Mouse (Mus musculus) liver, embryonic 12.5 days (tissue): ENCODE data around the gene Rnf169. TPM values are rescaled to one million over a fixed set of nuclear protein-coding genes. Genes with fewer than 3 reads are reported as not detected.
"Not testable (repeated sequence)": the region's sequence is repeated elsewhere in the genome, so short reads cannot be mapped to it uniquely, and the experiment has no call there.

Source experiments
- ATAC-seq: fragments of 200-750 bp; cut with Nextera tagmentation; 2 replicates; pipeline ENCODE4 v1.8.0; 2017; ENCODE audit warnings: moderate number of reproducible peaks, mild to moderate bottlenecking, moderate library complexity
- H3K27ac ChIP-seq: fragments of 300-500 bp; sonication (generic); 2 replicates; pipeline ENCODE4 v1.5.1; 2016; ENCODE audit warnings: mild to moderate bottlenecking
- H3K27me3 ChIP-seq: fragments of 300-500 bp; sonication (generic); replicated peaks from 2 replicates; pipeline ENCODE4 v1.6.1; 2016; ENCODE audit warnings: mild to moderate bottlenecking, moderate library complexity
- H3K36me3 ChIP-seq: fragments of 300-500 bp; sonication (generic); 2 replicates; pipeline ENCODE4 v1.6.1; 2016; ENCODE audit warnings: mild to moderate bottlenecking, moderate library complexity
- H3K4me1 ChIP-seq: fragments of 300-500 bp; sonication (generic); 2 replicates; pipeline ENCODE4 v1.6.1; 2016
- H3K4me2 ChIP-seq: fragments of 300-500 bp; sonication (generic); 2 replicates; pipeline ENCODE4 v1.6.1; 2016; ENCODE audit warnings: mild to moderate bottlenecking, moderate library complexity
- H3K4me3 ChIP-seq: fragments of 300-500 bp; sonication (generic); 2 replicates; pipeline ENCODE4 v1.5.1; 2016; ENCODE audit warnings: mild to moderate bottlenecking, moderate library complexity
- H3K9ac ChIP-seq: fragments of 300-500 bp; sonication (generic); 2 replicates; pipeline ENCODE4 v1.6.1; 2016; ENCODE audit warnings: mild to moderate bottlenecking, moderate library complexity
- H3K9me3 ChIP-seq: fragments of 300-500 bp; sonication (generic); replicated peaks from 2 replicates; pipeline ENCODE4 v1.6.1; 2016; ENCODE audit warnings: mild to moderate bottlenecking, moderate library complexity
- WGBS: fragments of 180-500 bp; shearing (Covaris S2); methylation state at CpG from one replicate; pipeline ENCODE4 v1.1.7; 2016; ENCODE audit not compliant: insufficient replicate concordance; 5-methylcytosine and 5-hydroxymethylcytosine counted together
- polyA plus RNA-seq: library from polyadenylated mRNA; unstranded; fragments of >200 nt; fragmentation: Nextera tagmentation; extraction: Ambion mirVana; gene quantifications from 2 replicates; pipeline ENCODE4 v1.2.1, GENCODE M21; 2016

Rnf169 gene
- polyA plus RNA-seq, 1 experiment from 2014 or later, result 2.1 TPM

DNA sequence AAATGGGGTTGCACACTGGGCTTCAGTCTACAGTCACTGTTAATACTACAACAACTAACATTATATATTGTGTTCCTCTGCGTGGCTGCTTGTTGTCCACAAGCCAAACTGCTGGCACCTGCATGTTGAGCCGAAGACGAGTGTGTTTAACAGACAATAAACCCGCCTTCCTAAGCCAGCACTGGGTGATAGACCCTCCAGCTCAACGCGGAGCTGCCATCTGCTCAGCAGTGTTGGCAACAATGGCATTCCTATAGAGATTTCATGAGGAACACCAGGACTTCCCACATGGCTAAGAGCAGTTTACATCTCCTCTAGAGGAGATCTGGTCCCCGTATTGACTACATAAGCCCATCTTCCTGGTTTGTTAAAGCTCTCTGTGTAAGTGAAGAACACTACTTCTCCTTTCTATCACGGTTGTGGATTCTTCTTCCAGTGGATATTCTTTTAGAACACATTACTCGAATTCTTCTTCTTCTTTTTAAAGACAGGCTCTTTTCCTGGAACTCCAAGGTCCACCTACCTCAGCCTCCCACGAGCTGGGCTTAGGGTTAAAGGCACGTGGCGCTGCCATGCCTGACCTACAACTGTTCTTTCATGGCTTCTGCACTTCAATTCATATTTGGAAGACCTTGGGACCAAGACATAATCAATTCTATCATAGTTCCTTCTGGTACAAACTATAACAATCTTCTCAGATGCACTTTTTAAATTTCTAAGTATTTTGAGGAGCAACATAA is 22.9 kb downstream of the Rnf169 start:
- Histone ChIP-seq H3K4me3 (no peak overlapping the region), H3K4me1 (peaks cover 18% of the 10 kb centered on the region), H3K36me3 (peaks cover 10% of the 10 kb centered on the region; the same call in 1 of the 2 replicates), H3K9ac (no peak overlapping the region), H3K9me3 (no peaks in the 10 kb centered on the region), H3K27ac (no peak overlapping the region), H3K4me2 (no peak overlapping the region), H3K27me3 (no peaks in the 10 kb centered on the region)
- 53% methylated on average over 12 of the region's 12 CpGs for WGBS
- no peak for ATAC-seq

DNA sequence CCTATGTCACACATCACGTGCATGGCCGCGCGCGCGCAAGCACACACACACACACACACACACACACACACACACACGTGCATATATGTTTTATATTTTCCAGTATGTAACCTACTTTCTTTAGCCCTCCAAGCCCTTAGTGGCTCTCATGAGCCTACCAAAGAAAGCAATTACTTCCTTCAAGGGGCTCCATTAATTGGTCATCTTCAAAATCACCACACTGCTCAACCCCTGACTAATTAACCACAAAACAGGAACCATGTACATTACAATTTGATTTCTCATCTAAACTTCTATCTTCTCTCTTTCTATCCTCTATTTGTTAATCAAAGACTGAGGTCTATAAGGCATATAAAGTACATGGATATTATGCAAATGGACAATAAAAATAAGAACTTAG is 24.2 kb downstream of the Rnf169 start:
- Histone ChIP-seq H3K27me3 (no peaks in the 10 kb centered on the region), H3K4me2 (no peak overlapping the region), H3K27ac (no peak overlapping the region), H3K36me3 (peaks cover 17% of the 10 kb centered on the region), H3K4me1 (peaks cover 7% of the 10 kb centered on the region; the same call in 1 of the 2 replicates), H3K9me3 (no peaks in the 10 kb centered on the region), H3K4me3 (no peak overlapping the region), H3K9ac (no peak overlapping the region)
- ATAC-seq, result no peak
- 97% methylated on average over 7 of the region's 7 CpGs for WGBS

DNA sequence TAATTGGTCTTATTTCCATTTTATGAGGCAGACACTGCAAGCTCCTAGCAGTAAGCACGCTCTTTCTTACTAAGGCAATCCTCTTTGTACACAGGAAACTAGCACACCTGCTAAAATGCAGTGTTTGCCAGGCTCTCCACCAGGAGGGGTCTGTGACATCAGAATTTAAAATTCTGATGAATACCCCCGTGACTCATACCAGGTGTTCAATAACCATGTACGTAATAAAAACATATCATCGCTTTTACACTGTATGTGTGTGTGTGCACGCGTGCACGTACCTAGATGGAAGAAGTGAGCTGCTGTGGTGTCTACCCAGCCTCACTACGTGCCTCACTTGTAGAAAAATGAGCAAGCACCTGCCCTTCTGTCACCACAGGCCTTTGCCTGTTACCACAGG is 26.0 kb downstream of the Rnf169 start:
- Histone ChIP-seq H3K4me3 (no peak overlapping the region), H3K4me1 (peaks cover 6% of the 10 kb centered on the region; the same call in 1 of the 2 replicates), H3K9me3 (no peaks in the 10 kb centered on the region), H3K4me2 (no peak overlapping the region), H3K36me3 (peaks cover 25% of the 10 kb centered on the region), H3K9ac (no peak overlapping the region), H3K27me3 (no peaks in the 10 kb centered on the region), H3K27ac (no peak overlapping the region)
- 90% methylated on average over 8 of the region's 8 CpGs for WGBS
- ATAC-seq, result no peak

DNA sequence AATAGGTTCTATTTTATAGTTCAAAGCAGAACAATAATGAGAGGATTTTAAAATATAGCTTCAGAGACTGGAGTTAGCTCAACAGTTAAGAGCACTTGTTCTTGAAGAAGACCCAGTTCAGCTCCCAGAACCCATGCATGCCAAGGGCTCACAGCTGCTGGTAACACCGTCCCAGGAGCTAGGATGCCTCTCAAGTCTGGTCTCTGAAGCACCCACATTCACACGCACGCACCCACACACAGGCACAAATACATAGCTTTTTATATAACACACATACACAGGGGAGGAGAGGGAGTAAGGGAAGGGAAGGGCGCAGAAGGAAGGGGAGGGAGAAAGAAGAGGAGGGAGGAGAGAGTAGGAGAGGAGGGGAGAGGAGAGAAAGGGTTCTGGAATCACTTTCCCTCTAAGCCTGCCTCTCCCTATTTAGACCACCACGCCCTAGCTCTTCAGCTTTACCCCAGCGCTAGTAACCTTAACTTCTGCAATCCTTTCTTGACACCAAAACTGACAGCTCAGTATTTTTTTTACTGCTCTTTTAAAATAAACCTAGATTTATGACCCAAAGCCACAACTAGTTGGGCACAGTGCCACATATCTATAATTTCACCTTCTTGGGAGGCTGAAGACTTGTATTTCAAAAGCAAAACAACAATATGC is 26.7 kb downstream of the Rnf169 start:
- H3K36me3 ChIP-seq, result peaks cover 25% of the 10 kb centered on the region
- no peak overlapping the region for H3K4me2 ChIP-seq
- H3K27me3 ChIP-seq, result no peaks in the 10 kb centered on the region
- no peak overlapping the region for H3K4me3 ChIP-seq
- H3K4me1 ChIP-seq, result peaks cover 6% of the 10 kb centered on the region; the same call in 1 of the 2 replicates
- H3K27ac ChIP-seq, result no peak overlapping the region
- no peak for ATAC-seq
- H3K9me3 ChIP-seq, result no peaks in the 10 kb centered on the region
- H3K9ac ChIP-seq, result no peak overlapping the region
- WGBS, result 76% methylated on average over 6 of the region's 6 CpGs

DNA sequence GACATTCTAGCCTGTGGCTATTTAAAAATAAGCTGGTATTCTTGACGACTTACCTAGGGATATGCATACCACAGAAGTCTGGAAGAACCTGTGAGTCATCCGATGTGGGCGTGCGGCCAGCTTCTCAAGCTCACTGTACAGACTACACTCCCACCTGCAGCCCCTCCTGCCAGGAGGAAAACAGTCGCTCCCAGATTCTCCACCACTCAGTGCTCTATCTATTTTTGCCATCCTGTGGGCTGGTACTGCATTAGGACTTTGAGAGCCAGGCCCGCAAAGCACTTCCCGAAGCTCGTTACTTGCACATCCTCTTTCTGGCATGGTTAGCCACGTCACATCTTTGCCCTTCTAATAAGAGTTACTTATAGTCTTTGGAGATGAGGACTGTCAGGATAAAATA is 32.9 kb downstream of the Rnf169 start:
- no peaks in the 10 kb centered on the region for H3K9me3 ChIP-seq
- no peak overlapping the region for H3K4me2 ChIP-seq
- no peak overlapping the region for H3K9ac ChIP-seq
- H3K4me3 ChIP-seq, result no peak overlapping the region
- H3K27ac ChIP-seq, result no peak overlapping the region
- peaks cover 69% of the 10 kb centered on the region for H3K36me3 ChIP-seq
- ATAC-seq, result no peak
- 64% methylated on average over 9 of the region's 9 CpGs for WGBS
- no peaks in the 10 kb centered on the region for H3K4me1 ChIP-seq
- no peaks in the 10 kb centered on the region for H3K27me3 ChIP-seq

DNA sequence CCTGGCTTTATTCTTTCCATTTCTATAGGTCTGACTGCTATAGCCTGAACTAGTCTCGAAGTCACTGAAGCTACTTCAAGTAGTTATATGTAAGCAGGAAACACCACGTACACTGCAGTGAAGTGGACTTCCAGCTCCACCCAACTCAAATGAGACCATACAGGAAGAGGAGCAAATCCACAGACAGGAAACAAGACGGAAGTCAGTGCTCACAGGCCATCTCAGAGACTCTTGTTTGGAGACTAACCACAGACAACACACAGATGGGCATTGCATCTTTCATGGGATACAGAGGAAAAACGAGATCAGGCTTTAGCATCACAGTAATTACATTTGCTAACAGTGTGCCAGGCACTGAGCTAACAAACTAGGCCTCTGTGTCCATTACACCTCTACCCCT is 33.9 kb downstream of the Rnf169 start:
- H3K36me3 ChIP-seq, result peaks cover 70% of the 10 kb centered on the region
- no peak overlapping the region for H3K4me3 ChIP-seq
- no peaks in the 10 kb centered on the region for H3K4me1 ChIP-seq
- ATAC-seq, result no peak
- H3K9ac ChIP-seq, result no peak overlapping the region
- no peaks in the 10 kb centered on the region for H3K9me3 ChIP-seq
- no peak overlapping the region for H3K4me2 ChIP-seq
- H3K27me3 ChIP-seq, result no peaks in the 10 kb centered on the region
- 50% methylated on average over 4 of the region's 4 CpGs for whole genome bisulfite sequencing
- H3K27ac ChIP-seq, result no peak overlapping the region

DNA sequence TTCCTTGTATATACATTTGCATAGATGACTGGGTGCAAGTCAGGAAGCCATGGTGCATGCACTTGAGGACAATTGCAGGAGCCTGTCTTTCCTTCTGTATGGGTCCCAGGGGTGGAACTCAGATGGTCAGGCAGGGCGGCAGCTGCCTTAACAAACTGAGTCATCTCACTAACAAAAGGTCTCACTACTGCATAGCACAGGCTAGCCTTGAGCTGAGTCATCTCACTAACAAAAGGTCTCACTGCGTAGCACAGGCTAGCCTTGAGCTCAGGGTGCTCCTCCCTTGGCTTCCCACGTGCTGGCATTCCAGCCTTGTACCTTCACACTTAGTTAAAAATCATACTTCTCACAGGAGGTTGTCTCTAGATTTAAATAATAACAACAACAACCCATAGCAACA is 34.3 kb downstream of the Rnf169 start:
- 82% methylated on average over 3 of the region's 3 CpGs for WGBS
- Histone ChIP-seq H3K4me2 (no peak overlapping the region), H3K4me1 (no peaks in the 10 kb centered on the region), H3K36me3 (peaks cover 74% of the 10 kb centered on the region), H3K4me3 (no peak overlapping the region), H3K27ac (no peak overlapping the region), H3K9ac (no peak overlapping the region), H3K27me3 (no peaks in the 10 kb centered on the region), H3K9me3 (no peaks in the 10 kb centered on the region)
- no peak for ATAC-seq

DNA sequence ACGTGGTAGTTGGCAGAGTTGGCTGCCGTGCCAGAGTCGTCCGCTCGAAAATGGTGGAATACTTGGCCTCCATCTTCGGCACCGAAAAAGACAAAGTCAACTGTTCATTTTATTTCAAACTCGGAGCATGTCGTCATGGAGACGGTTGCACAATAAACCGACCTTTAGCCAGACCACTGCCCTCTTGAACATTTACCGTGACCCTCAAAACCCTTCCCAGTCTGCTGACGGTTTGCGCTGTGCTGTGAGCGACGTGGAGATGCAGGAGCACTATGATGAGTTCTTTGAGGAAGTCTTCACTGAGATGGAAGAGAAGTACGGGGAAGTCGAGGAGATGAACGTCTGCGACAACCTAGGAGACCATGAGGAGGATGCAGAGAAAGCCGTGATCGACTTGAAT is 35.2 kb downstream of the Rnf169 start:
- ATAC-seq, H3K27ac ChIP-seq, H3K4me2 ChIP-seq, H3K4me3 ChIP-seq, H3K4me1 ChIP-seq, H3K27me3 ChIP-seq, H3K9ac ChIP-seq, H3K9me3 ChIP-seq: not testable (repeated sequence)
- H3K36me3 ChIP-seq, result peaks cover 79% of the 10 kb centered on the region
- WGBS, result 89% methylated on average over 22 of the region's 22 CpGs

DNA sequence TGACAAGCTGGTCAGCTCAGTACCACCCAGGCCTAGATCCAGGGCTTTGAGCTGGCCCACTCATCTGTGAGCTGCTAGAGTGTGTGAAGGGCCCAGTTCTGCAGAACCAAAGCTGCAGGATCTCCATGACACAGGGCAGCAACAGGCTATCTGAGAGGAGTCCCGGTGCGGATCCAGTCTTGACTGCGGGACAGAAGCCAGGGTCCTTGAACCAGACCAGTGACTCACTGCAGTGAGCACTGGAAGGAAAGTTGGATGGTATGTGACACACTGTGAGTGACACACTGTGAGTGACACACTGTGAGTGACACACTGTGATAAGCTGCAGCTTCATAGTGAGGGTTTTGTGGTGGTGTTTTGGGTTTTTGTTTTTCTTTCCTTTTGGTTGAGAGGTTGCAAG is 35.7 kb downstream of the Rnf169 start:
- no peaks in the 10 kb centered on the region for H3K9me3 ChIP-seq
- no peaks in the 10 kb centered on the region for H3K27me3 ChIP-seq
- no peak overlapping the region for H3K27ac ChIP-seq
- peaks cover 80% of the 10 kb centered on the region for H3K36me3 ChIP-seq
- WGBS, result 90% methylated on average over 3 of the region's 3 CpGs
- no peaks in the 10 kb centered on the region for H3K4me1 ChIP-seq
- no peak overlapping the region for H3K4me3 ChIP-seq
- H3K4me2 ChIP-seq, result no peak overlapping the region
- H3K9ac ChIP-seq, result no peak overlapping the region
- ATAC-seq, result no peak

DNA sequence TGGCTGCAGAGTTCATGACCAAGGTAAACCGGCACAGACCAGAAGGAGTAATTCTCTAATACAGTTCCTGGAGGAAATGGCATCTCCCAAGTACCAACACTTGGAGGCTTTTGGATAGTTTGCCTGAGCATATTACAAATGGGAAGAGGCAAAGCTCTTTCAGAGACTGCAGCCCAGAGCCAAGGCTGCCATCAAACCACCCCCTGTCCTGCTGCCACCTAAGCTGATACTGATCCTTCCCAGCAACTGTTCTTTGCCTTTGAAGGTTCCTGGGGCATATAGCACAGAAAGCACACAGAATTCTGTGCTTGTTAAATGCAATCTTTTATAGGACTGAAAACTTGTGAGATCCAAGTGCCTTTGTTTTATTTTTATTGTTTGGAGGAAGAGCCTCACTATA is 39.6 kb downstream of the Rnf169 start:
- no peak overlapping the region for H3K4me3 ChIP-seq
- H3K9ac ChIP-seq, result no peak overlapping the region
- ATAC-seq, result no peak
- peaks cover 74% of the 10 kb centered on the region for H3K36me3 ChIP-seq
- no peak overlapping the region for H3K27ac ChIP-seq
- no peaks in the 10 kb centered on the region for H3K9me3 ChIP-seq
- no peaks in the 10 kb centered on the region for H3K27me3 ChIP-seq
- 85% methylated on average over 1 of the region's 1 CpGs for WGBS
- no peak overlapping the region for H3K4me2 ChIP-seq
- no peaks in the 10 kb centered on the region for H3K4me1 ChIP-seq

DNA sequence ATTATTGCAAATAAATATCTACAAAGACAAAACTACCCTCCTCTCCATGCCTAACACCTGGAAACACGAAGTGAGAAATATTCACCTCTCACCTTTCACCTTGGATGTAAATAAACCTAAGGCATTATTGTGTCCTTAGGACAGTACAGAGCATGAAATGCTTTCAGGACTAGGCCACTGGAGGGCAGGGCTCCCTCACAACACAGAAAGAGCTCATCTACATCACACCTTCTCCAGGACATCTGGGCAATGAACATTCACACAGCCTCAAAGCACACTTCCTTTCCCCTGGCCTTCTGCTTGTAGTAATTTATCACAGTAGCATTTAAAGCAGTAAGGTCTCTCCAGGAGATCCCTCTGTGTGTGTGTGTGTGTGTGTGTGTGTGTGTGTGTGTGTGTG is 44.5 kb downstream of the Rnf169 start:
- H3K4me2 ChIP-seq, result no peak overlapping the region
- WGBS, result 71% methylated on average over 1 of the region's 1 CpGs
- no peak for ATAC-seq
- no peaks in the 10 kb centered on the region for H3K27me3 ChIP-seq
- H3K4me3 ChIP-seq, result no peak overlapping the region
- H3K9ac ChIP-seq, result no peak overlapping the region
- H3K4me1 ChIP-seq, result no peaks in the 10 kb centered on the region
- H3K27ac ChIP-seq, result no peak overlapping the region
- peaks cover 64% of the 10 kb centered on the region for H3K36me3 ChIP-seq
- no peaks in the 10 kb centered on the region for H3K9me3 ChIP-seq

DNA sequence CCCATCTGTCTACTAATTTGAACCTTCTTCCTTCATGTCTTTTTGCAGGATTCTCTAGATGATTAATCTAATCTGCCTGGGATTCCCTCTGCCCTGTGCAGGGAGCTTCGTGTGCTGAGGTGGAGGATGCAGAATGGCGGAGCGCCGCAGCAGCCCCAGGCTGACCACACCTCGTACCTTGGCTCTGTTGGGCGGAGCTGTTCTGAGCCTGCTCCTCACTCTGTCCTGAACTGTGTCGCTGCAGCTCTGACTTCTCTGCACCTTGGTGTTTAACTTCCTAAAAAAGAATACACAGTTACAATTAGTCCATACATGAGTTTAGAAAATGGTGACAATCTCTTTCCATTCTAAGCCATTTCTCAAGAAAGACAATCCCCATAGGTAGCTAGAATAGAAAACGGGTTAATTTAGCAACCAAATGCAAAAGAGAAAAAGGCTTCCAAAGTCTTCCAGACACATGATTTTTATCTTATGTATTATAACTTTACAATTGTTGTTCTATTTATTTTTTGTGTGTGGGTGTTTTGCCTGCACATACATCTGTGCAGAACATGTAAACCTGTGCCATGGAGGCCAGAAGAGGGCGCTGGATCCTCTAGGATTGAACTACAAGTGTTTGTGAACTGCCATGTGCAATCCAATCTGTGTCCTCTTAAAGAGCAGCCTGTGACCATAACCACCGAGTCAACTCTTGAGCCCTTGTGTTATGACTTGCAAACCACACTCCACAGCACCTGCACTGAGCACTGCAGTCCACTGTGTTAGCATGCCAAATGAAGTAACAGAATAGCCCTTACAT is 53.1 kb downstream of the Rnf169 start:
- Histone ChIP-seq H3K4me3 (no peak overlapping the region), H3K27ac (no peak overlapping the region), H3K36me3 (peaks cover 46% of the 10 kb centered on the region), H3K9ac (no peak overlapping the region), H3K9me3 (no peaks in the 10 kb centered on the region), H3K4me1 (no peaks in the 10 kb centered on the region), H3K4me2 (no peak overlapping the region), H3K27me3 (no peaks in the 10 kb centered on the region)
- ATAC-seq, result no peak
- WGBS, result 72% methylated on average over 10 of the region's 10 CpGs
